13 mouse cellular contexts compared by ENCODE assay signal in genomic region chr12:70753458-70753857, GRCm38 (mm10).
A peak's percentile ranks its signal among the peaks of the same experiment; 100 is the strongest.
DNase-seq lines count a peak whose midpoint lies in the region; ATAC-seq and TF ChIP-seq lines count a peak whose summit lies in the region.
"Had no signal": no experiment of that assay in that cellular context is flagged by ENCODE, and none has a peak within 500 bp of the region (broad histone marks: within the 10 kb centered on the region; RNA-seq: fewer than 3 reads in every experiment).

No protein-coding gene starts in this region.

- no peak for ATAC-seq in intestine, postnatal 0 days
- no peak for ATAC-seq in intestine, embryonic 15.5 days
- ATAC-seq in limb, embryonic 12.5 days (ENCODE audit: insufficient number of reproducible peaks, insufficient read depth, low FRiP score, low TSS enrichment, low read depth), result no peak
- ATAC-seq in megakaryocyte progenitor cell, adult 5-6 weeks (replicated peaks; ENCODE audit: poor library complexity), result no peak
- ATAC-seq: activated CD4-positive, CD25-positive, alpha-beta regulatory T cell, adult 4 months; CD4-positive, CD25-positive, alpha-beta regulatory T cell, adult 4 months had no signal

- no peaks in the 10 kb centered on the region for H3K36me3 ChIP-seq in intestine, postnatal 0 days (ENCODE audit: control insufficient read depth, insufficient read depth)
- H3K36me3 ChIP-seq in intestine, embryonic 15.5 days, result no peaks in the 10 kb centered on the region
- H3K36me3 ChIP-seq in CH12.LX (replicated peaks in 1 of 2; ENCODE audit: control insufficient read depth in 1 of 2, insufficient read depth in 1 of 2, low read length in 1 of 2), result no peaks in the 10 kb centered on the region
- H3K36me3 ChIP-seq in limb, embryonic 12.5 days, result no peaks in the 10 kb centered on the region
- H3K36me3 ChIP-seq: kidney, embryonic 15.5 days had no signal

- DNase-seq in CH12.LX (ENCODE audit: extremely low read depth), result peak; percentile 33
- DNase-seq in adipocyte (ENCODE audit: low spot score), result peak; percentile 10
- no peak for DNase-seq in right cerebral cortex, postnatal 4 days
- DNase-seq: cerebellum, postnatal 14 days; heart, postnatal 14 days; lung, adult 2 months had no signal

- TF ChIP-seq CTCF in intestine, postnatal 0 days (IDR thresholded peaks at IDR 0.05; ENCODE audit: low read depth), result peak; percentile 19; the same call in 1 of the 2 replicates
- no peak; a peak in 1 of 4 replicates for TF ChIP-seq CTCF in CH12.LX (conservative IDR thresholded peaks at IDR 0.05 in 1 of 2, IDR thresholded peaks at IDR 0.05 in 1 of 2; ENCODE audit: low read depth in 2 of 2, low read length in 2 of 2)

- H3K79me2 ChIP-seq in CH12.LX (replicated peaks; ENCODE audit: control insufficient read depth, extremely low read depth, insufficient read depth, poor library complexity, severe bottlenecking), result no peaks in the 10 kb centered on the region

- in situ Hi-C loops in CH12.LX (cut with MboI; ENCODE audit: low pct_ligation_motif_present, low pct_unique_long_range_greater_than_20kb, low sequenced_read_pairs), result no loop called here

- TF ChIP-seq POLR2A in CH12.LX (IDR thresholded peaks at IDR 0.05; ENCODE audit: low read depth, low read length), result no peak

- 80% methylated on average over 3 of the region's 3 CpGs for WGBS in intestine, postnatal 0 days
- WGBS in intestine, embryonic 15.5 days, result 76% methylated on average over 3 of the region's 3 CpGs
- WGBS in limb, embryonic 12.5 days, result 72% methylated on average over 3 of the region's 3 CpGs

- no peak for TF ChIP-seq EP300 in CH12.LX (IDR thresholded peaks at IDR 0.05; ENCODE audit: low read length)

- no peak overlapping the region for H3K9ac ChIP-seq in intestine, postnatal 0 days (ENCODE audit: low read depth, low read length)
- no peak overlapping the region for H3K9ac ChIP-seq in intestine, embryonic 15.5 days
- H3K9ac ChIP-seq in CH12.LX (ENCODE audit: insufficient read depth, low read depth), result no peak overlapping the region
- H3K9ac ChIP-seq in limb, embryonic 12.5 days (replicated peaks), result no peak overlapping the region
- H3K9ac ChIP-seq: kidney, embryonic 15.5 days had no signal

- no peak overlapping the region for H3K27ac ChIP-seq in intestine, postnatal 0 days (ENCODE audit: low read depth, low read length)
- no peak overlapping the region for H3K27ac ChIP-seq in intestine, embryonic 15.5 days
- H3K27ac ChIP-seq in CH12.LX (ENCODE audit: insufficient read depth, low read depth), result no peak overlapping the region
- peak overlapping the region; percentile 94 for H3K27ac ChIP-seq in limb, embryonic 12.5 days

- H3K4me3 ChIP-seq in intestine, postnatal 0 days (ENCODE audit: low read depth, low read length), result no peak overlapping the region
- H3K4me3 ChIP-seq in intestine, embryonic 15.5 days (replicated peaks), result no peak overlapping the region
- H3K4me3 ChIP-seq in CH12.LX (replicated peaks in 1 of 3; ENCODE audit: low read depth in 2 of 3, low read length in 2 of 3, poor library complexity in 1 of 3), result no peak overlapping the region
- H3K4me3 ChIP-seq in limb, embryonic 12.5 days (replicated peaks), result no peak overlapping the region
- H3K4me3 ChIP-seq: kidney, embryonic 15.5 days had no signal

- H3K27me3 ChIP-seq in intestine, postnatal 0 days (replicated peaks; ENCODE audit: control insufficient read depth, insufficient read depth, low read length), result no peaks in the 10 kb centered on the region
- H3K27me3 ChIP-seq in intestine, embryonic 15.5 days (replicated peaks), result no peaks in the 10 kb centered on the region
- no peaks in the 10 kb centered on the region for H3K27me3 ChIP-seq in CH12.LX (replicated peaks)
- H3K27me3 ChIP-seq in limb, embryonic 12.5 days, result no peaks in the 10 kb centered on the region
- H3K27me3 ChIP-seq: kidney, embryonic 15.5 days had no signal

- no peaks in the 10 kb centered on the region for H3K9me3 ChIP-seq in intestine, postnatal 0 days (ENCODE audit: control insufficient read depth)
- H3K9me3 ChIP-seq in intestine, embryonic 15.5 days, result no peaks in the 10 kb centered on the region
- H3K9me3 ChIP-seq in CH12.LX (replicated peaks; ENCODE audit: low read length), result no peaks in the 10 kb centered on the region
- H3K9me3 ChIP-seq in limb, embryonic 12.5 days, result no peaks in the 10 kb centered on the region
- H3K9me3 ChIP-seq: kidney, embryonic 15.5 days had no signal

- no peaks in the 10 kb centered on the region for H3K4me1 ChIP-seq in intestine, postnatal 0 days (replicated peaks; ENCODE audit: control insufficient read depth, insufficient read depth, low read length)
- H3K4me1 ChIP-seq in intestine, embryonic 15.5 days (replicated peaks), result peaks cover 6% of the 10 kb centered on the region; the same call in 1 of the 2 replicates
- peaks cover 8 to 38% of the 10 kb centered on the region in 2 experiments for H3K4me1 ChIP-seq in CH12.LX (ENCODE audit: control insufficient read depth in 1 of 2, insufficient read depth in 2 of 2)
- peaks cover 43% of the 10 kb centered on the region for H3K4me1 ChIP-seq in limb, embryonic 12.5 days (replicated peaks)

- no peak overlapping the region for H3K4me2 ChIP-seq in intestine, postnatal 0 days (replicated peaks; ENCODE audit: low read depth)
- no peak overlapping the region for H3K4me2 ChIP-seq in intestine, embryonic 15.5 days (replicated peaks)
- no peak overlapping the region for H3K4me2 ChIP-seq in CH12.LX (ENCODE audit: insufficient read depth, low read depth, poor library complexity, severe bottlenecking)
- no peak overlapping the region for H3K4me2 ChIP-seq in limb, embryonic 12.5 days
- H3K4me2 ChIP-seq: kidney, embryonic 15.5 days had no signal

- TF ChIP-seq RAD21 in CH12.LX (IDR thresholded peaks at IDR 0.05; ENCODE audit: low read depth, low read length), result no peak; the same call in 1 of the 2 replicates

- dilution Hi-C loops in CH12.LX (cut with MboI; ENCODE audit: extremely low pct_ligation_motif_present, extremely low pct_unique_long_range_greater_than_20kb, low sequenced_read_pairs), result no loop called here

TF ChIP-seq in CH12.LX, 34 proteins besides CTCF, POLR2A, EP300 and RAD21:
- no peak for TF ChIP-seq BHLHE40 (IDR thresholded peaks at IDR 0.05; ENCODE audit: low read depth, low read length)
- TF ChIP-seq IRF4 (IDR thresholded peaks at IDR 0.05; ENCODE audit: low read depth, low read length), result no peak
- no peak for TF ChIP-seq NELFE (IDR thresholded peaks at IDR 0.05; ENCODE audit: low read depth, low read length)
- no peak for TF ChIP-seq MEF2A (IDR thresholded peaks at IDR 0.05; ENCODE audit: borderline replicate concordance, low read depth, low read length)
- TF ChIP-seq SMC3 (IDR thresholded peaks at IDR 0.05; ENCODE audit: low read depth, low read length), result no peak
- TF ChIP-seq MYC (IDR thresholded peaks at IDR 0.05; ENCODE audit: low read depth, low read length), result no peak
- TF ChIP-seq ETS1 (conservative IDR thresholded peaks at IDR 0.05; ENCODE audit: low read depth, low read length), result no peak
- no peak for TF ChIP-seq ELF1 (IDR thresholded peaks at IDR 0.05; ENCODE audit: low read depth, low read length)
- TF ChIP-seq GABPA (IDR thresholded peaks at IDR 0.05; ENCODE audit: insufficient replicate concordance, low read depth, low read length), result no peak
- TF ChIP-seq ZC3H11A (IDR thresholded peaks at IDR 0.05; ENCODE audit: low read depth, low read length), result no peak
- TF ChIP-seq SIN3A (IDR thresholded peaks at IDR 0.05; ENCODE audit: low read length), result no peak
